Mouse (Mus musculus) thymus, postnatal 0 days (tissue): Measurements from ENCODE around the gene Pde6d. TPM values are rescaled to one million over a fixed set of nuclear protein-coding genes. Genes with fewer than 3 reads are reported as not detected.
"Not testable (repeated sequence)": the region's sequence is repeated elsewhere in the genome, so short reads cannot be mapped to it uniquely, and the experiment has no call there.

Experiments
- DNase-seq: peaks from one replicate; pipeline ENCODE4 v3.0.0-alpha.2; 2015; ENCODE audit warnings: low spot score
- polyA plus RNA-seq: library from polyadenylated mRNA; unstranded; fragments of >200 nt; fragmentation: Nextera tagmentation; extraction: Ambion mirVana; gene quantifications from 2 replicates; pipeline ENCODE4 v1.2.1, GENCODE M21; 2015

The Pde6d gene
- polyA plus RNA-seq, 1 experiment from 2014 or later: 55.4 TPM

- no peak for DNase-seq
These were observed 13.1 kb downstream of the Pde6d start for GRCm38 (mm10) chr1:86569292-86569860.

- DNase-seq: no peak
These were observed 14.0 kb downstream of the Pde6d start for GRCm38 (mm10) chr1:86568409-86568808.

- no peak for DNase-seq
These were observed 19.8 kb downstream of the Pde6d start for GRCm38 (mm10) chr1:86562663-86563062.

- no peak for DNase-seq
These were observed 23.2 kb downstream of the Pde6d start for GRCm38 (mm10) chr1:86559232-86559631.

- DNase-seq: no peak
These were observed 24.6 kb downstream of the Pde6d start for GRCm38 (mm10) chr1:86557872-86558271.

GRCm38 (mm10) chr1:86555665-86556064 lies 26.8 kb downstream of the Pde6d start:
- DNase-seq: no peak

- no peak for DNase-seq
These were observed 30.6 kb downstream of the Pde6d start for GRCm38 (mm10) chr1:86551877-86552276.

- no peak for DNase-seq
These were observed 31.1 kb downstream of the Pde6d start for GRCm38 (mm10) chr1:86551299-86551698.

GRCm38 (mm10) chr1:86546797-86547196 lies 35.6 kb downstream of the Pde6d start:
- DNase-seq: no peak

- DNase-seq: no peak
These were observed 39.8 kb downstream of the Pde6d start for GRCm38 (mm10) chr1:86542584-86542983.

GRCm38 (mm10) chr1:86539583-86539982 lies 42.8 kb downstream of the Pde6d start:
- DNase-seq: not testable (repeated sequence)

GRCm38 (mm10) chr1:86538383-86538782 lies 44.0 kb downstream of the Pde6d start:
- DNase-seq: peak; percentile 35

- peak; percentile 35 for DNase-seq
These were observed 48.9 kb downstream of the Pde6d start for GRCm38 (mm10) chr1:86533411-86534130.

- peak; percentile 94 for DNase-seq
These were observed 49.9 kb downstream of the Pde6d start for GRCm38 (mm10) chr1:86532362-86533051.

- DNase-seq: no peak
These were observed 50.7 kb downstream of the Pde6d start for GRCm38 (mm10) chr1:86531547-86532321.

GRCm38 (mm10) chr1:86530871-86531546 lies 51.4 kb downstream of the Pde6d start:
- no peak for DNase-seq

GRCm38 (mm10) chr1:86529590-86529989 lies 52.8 kb downstream of the Pde6d start:
- no peak for DNase-seq

GRCm38 (mm10) chr1:86528571-86529180 lies 53.8 kb downstream of the Pde6d start:
- peak; percentile 61 for DNase-seq

GRCm38 (mm10) chr1:86527599-86528486 lies 54.6 kb downstream of the Pde6d start:
- peak; percentile 94 for DNase-seq
